9 mouse cellular contexts compared by ENCODE assay signal in genomic region chr8:113632634-113633033, GRCm38 (mm10). TPM values are rescaled to one million over a fixed set of nuclear protein-coding genes. Genes with fewer than 3 reads are reported as not detected.
DNase-seq lines count a peak whose midpoint lies in the region; ATAC-seq and TF ChIP-seq lines count a peak whose summit lies in the region.
"Had no signal": no experiment of that assay in that cellular context is flagged by ENCODE, and none has a peak within 500 bp of the region (broad histone marks: within the 10 kb centered on the region; RNA-seq: fewer than 3 reads in every experiment).

No protein-coding gene starts in this region.

- H3K27me3 ChIP-seq in kidney, embryonic 14.5 days (ENCODE audit: control insufficient read depth, insufficient read depth, low read length): no peaks in the 10 kb centered on the region
- peaks cover 30% of the 10 kb centered on the region for H3K27me3 ChIP-seq in CH12.LX (replicated peaks)
- no peaks in the 10 kb centered on the region for H3K27me3 ChIP-seq in forebrain, embryonic 11.5 days (ENCODE audit: control insufficient read depth, insufficient read depth, low read length)
- H3K27me3 ChIP-seq: embryonic facial prominence, embryonic 15.5 days had no signal

- H3K79me2 ChIP-seq in CH12.LX (replicated peaks; ENCODE audit: control insufficient read depth, extremely low read depth, insufficient read depth, poor library complexity, severe bottlenecking): peaks cover 17% of the 10 kb centered on the region

- no peak overlapping the region for H3K27ac ChIP-seq in kidney, embryonic 14.5 days (ENCODE audit: low read depth, low read length)
- H3K27ac ChIP-seq in CH12.LX (ENCODE audit: insufficient read depth, low read depth): no peak overlapping the region
- H3K27ac ChIP-seq in forebrain, embryonic 11.5 days (ENCODE audit: low read depth, low read length): no peak overlapping the region
- H3K27ac ChIP-seq: embryonic facial prominence, embryonic 15.5 days had no signal

- no peak overlapping the region for H3K4me2 ChIP-seq in kidney, embryonic 14.5 days (replicated peaks; ENCODE audit: low read depth, low read length)
- H3K4me2 ChIP-seq in CH12.LX (ENCODE audit: insufficient read depth, low read depth, poor library complexity, severe bottlenecking): no peak overlapping the region
- no peak overlapping the region for H3K4me2 ChIP-seq in forebrain, embryonic 11.5 days (ENCODE audit: low read depth, low read length, severe bottlenecking)
- H3K4me2 ChIP-seq: embryonic facial prominence, embryonic 15.5 days had no signal

- TF ChIP-seq POLR2A in CH12.LX (IDR thresholded peaks at IDR 0.05; ENCODE audit: low read depth, low read length): no peak

- 7% methylated on average over 3 of the region's 3 CpGs for WGBS in kidney, embryonic 14.5 days
- 8% methylated on average over 3 of the region's 3 CpGs for WGBS in forebrain, embryonic 11.5 days

- DNase-seq in kidney, adult 9 months: peak; percentile 67
- DNase-seq in CH12.LX (ENCODE audit: extremely low read depth) (peak; percentile 49), NIH3T3 (ENCODE audit: low read depth) (peak; percentile 79)
- peak; percentile 19 for DNase-seq in fibroblast of lung, adult 2 months (ENCODE audit: low read depth)
- DNase-seq in naive thymus-derived CD4-positive, alpha-beta T cell, adult 2 months (ENCODE audit: low read depth): peak; percentile 57
- DNase-seq in gastrocnemius, postnatal 10 days: no peak
- DNase-seq in forebrain, embryonic 11.5 days (ENCODE audit: low spot score): no peak

- ATAC-seq in kidney, embryonic 14.5 days (ENCODE audit: low FRiP score, low TSS enrichment): no peak
- ATAC-seq in forebrain, embryonic 11.5 days (replicated peaks; ENCODE audit: low FRiP score): no peak

- dilution Hi-C loops in CH12.LX (cut with MboI; ENCODE audit: extremely low pct_ligation_motif_present, extremely low pct_unique_long_range_greater_than_20kb, low sequenced_read_pairs): no loop called here

- H3K36me3 ChIP-seq in kidney, embryonic 14.5 days (ENCODE audit: control insufficient read depth, insufficient read depth, low read length): no peaks in the 10 kb centered on the region
- H3K36me3 ChIP-seq in CH12.LX (replicated peaks in 1 of 2; ENCODE audit: control insufficient read depth in 1 of 2, insufficient read depth in 1 of 2, low read length in 1 of 2): peaks cover 0 to 6% of the 10 kb centered on the region in 2 experiments
- no peaks in the 10 kb centered on the region for H3K36me3 ChIP-seq in forebrain, embryonic 11.5 days (ENCODE audit: control insufficient read depth, insufficient read depth, low read length)
- H3K36me3 ChIP-seq: embryonic facial prominence, embryonic 15.5 days had no signal

- peak; percentile 26 to 85; a peak in 2 of 4 replicates for TF ChIP-seq CTCF in CH12.LX (conservative IDR thresholded peaks at IDR 0.05 in 1 of 2, IDR thresholded peaks at IDR 0.05 in 1 of 2; ENCODE audit: low read depth in 2 of 2, low read length in 2 of 2)

- H3K9me3 ChIP-seq in kidney, embryonic 14.5 days (ENCODE audit: control insufficient read depth, low read length): no peaks in the 10 kb centered on the region
- no peaks in the 10 kb centered on the region for H3K9me3 ChIP-seq in CH12.LX (replicated peaks; ENCODE audit: low read length)
- no peaks in the 10 kb centered on the region for H3K9me3 ChIP-seq in forebrain, embryonic 11.5 days (ENCODE audit: control insufficient read depth, low read length)
- H3K9me3 ChIP-seq: embryonic facial prominence, embryonic 15.5 days had no signal

- TF ChIP-seq EP300 in CH12.LX (IDR thresholded peaks at IDR 0.05; ENCODE audit: low read length): no peak

- TF ChIP-seq RAD21 in CH12.LX (IDR thresholded peaks at IDR 0.05; ENCODE audit: low read depth, low read length): peak; percentile 92

- no peak overlapping the region for H3K4me3 ChIP-seq in kidney, embryonic 14.5 days (ENCODE audit: low read length)
- H3K4me3 ChIP-seq in CH12.LX (replicated peaks in 1 of 3; ENCODE audit: low read depth in 2 of 3, low read length in 2 of 3, poor library complexity in 1 of 3): no peak overlapping the region
- H3K4me3 ChIP-seq in forebrain, embryonic 11.5 days (ENCODE audit: low read depth, low read length): no peak overlapping the region
- H3K4me3 ChIP-seq: embryonic facial prominence, embryonic 15.5 days had no signal

- in situ Hi-C loops in CH12.LX (cut with MboI; ENCODE audit: low pct_ligation_motif_present, low pct_unique_long_range_greater_than_20kb, low sequenced_read_pairs): loop anchor here (10.0 kb wide), 1 partner anchor 1578 kb away; no protein-coding TSS in a partner anchor

- H3K9ac ChIP-seq in kidney, embryonic 14.5 days (ENCODE audit: low read depth, low read length): no peak overlapping the region
- no peak overlapping the region for H3K9ac ChIP-seq in CH12.LX (ENCODE audit: insufficient read depth, low read depth)
- no peak overlapping the region for H3K9ac ChIP-seq in forebrain, embryonic 11.5 days (ENCODE audit: low read length)
- H3K9ac ChIP-seq: embryonic facial prominence, embryonic 15.5 days had no signal

- no peaks in the 10 kb centered on the region for H3K4me1 ChIP-seq in kidney, embryonic 14.5 days (ENCODE audit: control insufficient read depth, insufficient read depth, low read length)
- peaks cover 5 to 17% of the 10 kb centered on the region in 2 experiments for H3K4me1 ChIP-seq in CH12.LX (ENCODE audit: control insufficient read depth in 1 of 2, insufficient read depth in 2 of 2)
- 0 out of 2 replicates have a peak, but pooled peaks cover 3% of the 10 kb centered on the region for H3K4me1 ChIP-seq in forebrain, embryonic 11.5 days (replicated peaks; ENCODE audit: control insufficient read depth, insufficient read depth, low read length)

TF ChIP-seq in CH12.LX, 34 proteins besides CTCF, POLR2A, EP300 and RAD21:
- TF ChIP-seq POLR2AphosphoS2 (IDR thresholded peaks at IDR 0.05; ENCODE audit: low read depth, low read length) (no peak), SMC3 (IDR thresholded peaks at IDR 0.05; ENCODE audit: low read depth, low read length) (peak; percentile 71), CHD2 (IDR thresholded peaks at IDR 0.05; ENCODE audit: low read length) (no peak), TCF12 (IDR thresholded peaks at IDR 0.05; ENCODE audit: low read depth, low read length) (no peak), GABPA (IDR thresholded peaks at IDR 0.05; ENCODE audit: insufficient replicate concordance, low read depth, low read length) (no peak), NELFE (IDR thresholded peaks at IDR 0.05; ENCODE audit: low read depth, low read length) (peak; percentile 39; the same call in 1 of the 2 replicates)

RNA-seq across cellular contexts. Expression of gene Mon1b, which starts 2.8 kb away (rescaled TPM):
- polyA plus RNA-seq in kidney, embryonic 14.5 days (2014; fragmentation: Nextera tagmentation; extraction: Ambion mirVana): 5.5 and 9.3 TPM in 2 replicates
- total RNA-seq in CH12.LX (2012; rRNA removed) (12.6 and 15.2 TPM in 2 replicates), CH12.LX (2014; rRNA removed) (6.5 and 7.2 TPM in 2 replicates)
- polyA plus RNA-seq in CH12.LX (2012; ENCODE audit: insufficient read length, low read depth): 14.7 and 17.1 TPM in 2 replicates
- 1 to 10 TPM; 3.7 to 4.9 TPM for total RNA-seq in gastrocnemius, postnatal 10 days (2021)
- 14.3 and 14.4 TPM in 2 replicates for polyA plus RNA-seq in forebrain, embryonic 11.5 days (2014; fragmentation: Nextera tagmentation; extraction: Ambion mirVana)

RNA-seq across cellular contexts. Expression of gene Syce1l, which starts 10.4 kb away (rescaled TPM):
- not detected in 2 replicates for polyA plus RNA-seq in kidney, embryonic 14.5 days (2014; fragmentation: Nextera tagmentation; extraction: Ambion mirVana)
- total RNA-seq in CH12.LX (2012; rRNA removed) (1.4 and 1.6 TPM in 2 replicates), CH12.LX (2014; rRNA removed) (0.30 and 0.94 TPM in 2 replicates)
- 1.9 and 2.4 TPM in 2 replicates for polyA plus RNA-seq in CH12.LX (2012; ENCODE audit: insufficient read length, low read depth)
- not detected for total RNA-seq in gastrocnemius, postnatal 10 days (2021)
- polyA plus RNA-seq in forebrain, embryonic 11.5 days (2014; fragmentation: Nextera tagmentation; extraction: Ambion mirVana): not detected in 2 replicates
- polyA plus RNA-seq: embryonic facial prominence, embryonic 15.5 days had no signal

Comparison
In these comparisons a context has a peak if more than half of its experiments do, and no peak if none do; other contexts are left out.
1. DNase-seq: peak in kidney, adult 9 months (single experiment), CH12.LX (single experiment), NIH3T3 (single experiment), fibroblast of lung, adult 2 months (single experiment) and naive thymus-derived CD4-positive, alpha-beta T cell, adult 2 months (single experiment); none in gastrocnemius, postnatal 10 days (single experiment) and forebrain, embryonic 11.5 days (single experiment).